Mouse (Mus musculus) regulatory T cell (primary cell): ENCODE data around the gene Smo.

Source experiments
- in situ Hi-C: fragments of 300-600 bp; cut with MboI, MseI; formaldehyde crosslinking; loops from one replicate; pipeline ENCODE4 v1.15.1; 2025; ENCODE audit warnings: high pct_unique_total_duplicates

Smo gene

GRCm38 (mm10) chr6:29726576-29727200, 8.6 kb upstream of the Smo start:
- in situ Hi-C loops: no loop called here

GRCm38 (mm10) chr6:29728035-29728434, 7.3 kb upstream of the Smo start:
- in situ Hi-C loops: no loop called here

- in situ Hi-C loops: no loop called here
These were observed 5.8 kb upstream of the Smo start for GRCm38 (mm10) chr6:29729491-29729890.

GRCm38 (mm10) chr6:29735689-29736451, 567 bp downstream of the Smo start:
- in situ Hi-C loops: no loop called here

- in situ Hi-C loops: no loop called here
These were observed 1.5 kb downstream of the Smo start for GRCm38 (mm10) chr6:29736610-29737458.

- in situ Hi-C loops: no loop called here
These were observed 16.3 kb downstream of the Smo start for GRCm38 (mm10) chr6:29751466-29752152.

- in situ Hi-C loops: no loop called here
These were observed 18.0 kb downstream of the Smo start for GRCm38 (mm10) chr6:29753336-29753735.

- in situ Hi-C loops: no loop called here
These were observed 20.7 kb downstream of the Smo start for GRCm38 (mm10) chr6:29756001-29756400.

GRCm38 (mm10) chr6:29756476-29756875, 21.2 kb downstream of the Smo start:
- in situ Hi-C loops: no loop called here

GRCm38 (mm10) chr6:29758417-29758816, 23.1 kb downstream of the Smo start:
- in situ Hi-C loops: no loop called here

GRCm38 (mm10) chr6:29759012-29759679, 23.8 kb downstream of the Smo start:
- in situ Hi-C loops: no loop called here

GRCm38 (mm10) chr6:29760397-29760796, 25.1 kb downstream of the Smo start:
- in situ Hi-C loops: loop anchor here (10.0 kb wide), 1 partner anchor 594 kb away; no protein-coding TSS in a partner anchor

GRCm38 (mm10) chr6:29761282-29761681, 26.0 kb downstream of the Smo start:
- in situ Hi-C loops: loop anchor here (10.0 kb wide), 1 partner anchor 594 kb away; no protein-coding TSS in a partner anchor

- in situ Hi-C loops: loop anchor here (10.0 kb wide), 1 partner anchor 592 kb away; no protein-coding TSS in a partner anchor
These were observed 27.2 kb downstream of the Smo start for GRCm38 (mm10) chr6:29762524-29762923.

GRCm38 (mm10) chr6:29766874-29767273, 31.6 kb downstream of the Smo start:
- in situ Hi-C loops: loop anchor here (10.0 kb wide), 1 partner anchor 588 kb away; no protein-coding TSS in a partner anchor

- in situ Hi-C loops: loop anchor here (10.0 kb wide), 1 partner anchor 587 kb away; no protein-coding TSS in a partner anchor
These were observed 32.7 kb downstream of the Smo start, which contains the start of gene Ahcyl2 for GRCm38 (mm10) chr6:29767813-29768660. TSS of gene Ahcyl2 (plus strand) at chr6:29768011.

GRCm38 (mm10) chr6:29768791-29769441, 33.6 kb downstream of the Smo start:
- in situ Hi-C loops: loop anchor here (10.0 kb wide), 1 partner anchor 586 kb away; no protein-coding TSS in a partner anchor

GRCm38 (mm10) chr6:29770672-29771321, 35.5 kb downstream of the Smo start:
- in situ Hi-C loops: no loop called here

GRCm38 (mm10) chr6:29772236-29772635, 36.9 kb downstream of the Smo start:
- in situ Hi-C loops: no loop called here
